Mouse (Mus musculus) C2C12 (cell line): Measurements from ENCODE around the gene Kcnma1.

Source experiments
- CEBPB ChIP-seq: IDR thresholded peaks from one replicate; pipeline ENCODE4 v1.6.1; 2011; ENCODE audit warnings: low read depth, mild to moderate bottlenecking, control low read depth, moderate library complexity
- CTCF ChIP-seq: IDR thresholded peaks from one replicate; pipeline ENCODE4 v1.5.1; 2011; ENCODE audit not compliant: control insufficient read depth, insufficient read depth, insufficient read length
- FOSL1 ChIP-seq: IDR thresholded peaks from one replicate; pipeline ENCODE4 v1.8.0; 2011; ENCODE audit warnings: mild to moderate bottlenecking, low read length; ENCODE audit not compliant: poor library complexity, insufficient read depth, severe bottlenecking
- MAX ChIP-seq: IDR thresholded peaks from one replicate; pipeline ENCODE4 v1.6.1; 2011; ENCODE audit warnings: mild to moderate bottlenecking, control low read depth
- MYOD1 ChIP-seq: IDR thresholded peaks from one replicate; pipeline ENCODE4 v1.6.1; 2011; ENCODE audit warnings: low read depth; ENCODE audit not compliant: control insufficient read depth, insufficient read length
- MYOG ChIP-seq: IDR thresholded peaks from one replicate; pipeline ENCODE4 v1.6.1; 2011; ENCODE audit not compliant: control insufficient read depth, insufficient read length; ENCODE audit errors: extremely low read depth
- USF1 ChIP-seq: IDR thresholded peaks from one replicate; pipeline ENCODE4 v1.6.1; 2011; ENCODE audit warnings: low read depth, mild to moderate bottlenecking, control low read depth, moderate library complexity

- TF ChIP-seq CTCF (no peak), MAX (no peak), CEBPB (peak; percentile 100), USF1 (no peak), FOSL1 (peak; percentile 54), MYOD1 (peak; percentile 63), MYOG (no peak)
Observed at GRCm38 (mm10) chr14:23633011-23633595, 381.2 kb downstream of the Kcnma1 start.
